ENCODE assay signal across 8 mouse cellular contexts in genomic region chr7:81706416-81707391, GRCm38 (mm10). TPM values are rescaled to one million over a fixed set of nuclear protein-coding genes. Genes with fewer than 3 reads are reported as not detected.
DNase-seq lines count a peak whose midpoint lies in the region; ATAC-seq and TF ChIP-seq lines count a peak whose summit lies in the region.

No protein-coding gene starts in this region.

- H3K36me3 ChIP-seq in lung, postnatal 0 days (ENCODE audit: insufficient read depth, low read length), result no peaks in the 10 kb centered on the region
- no peaks in the 10 kb centered on the region for H3K36me3 ChIP-seq in small intestine, adult 2 months (ENCODE audit: control insufficient read depth, insufficient read depth, low read length)

- DNase-seq in right cerebral cortex, postnatal 14 days, result peak; percentile 33
- no peak for DNase-seq in right cerebral cortex, adult 18-20 months
- peak; percentile 64 for DNase-seq in cerebellum, adult 9-11 months
- peak; percentile 38 for DNase-seq in gastrocnemius, postnatal 25 days
- peak; percentile 34 for DNase-seq in kidney, adult 18-20 months
- DNase-seq in lung, postnatal 0 days (ENCODE audit: low spot score), result peak; percentile 37

- no peak for TF ChIP-seq EP300 in lung, postnatal 0 days (IDR thresholded peaks at IDR 0.05)

- no peak for TF ChIP-seq CTCF in lung, postnatal 0 days (IDR thresholded peaks at IDR 0.05)
- no peak for TF ChIP-seq CTCF in small intestine, adult 2 months (IDR thresholded peaks at IDR 0.05; ENCODE audit: extremely low read depth, insufficient read length, insufficient replicate concordance, low read depth, low read length)

- no peaks in the 10 kb centered on the region for H3K9me3 ChIP-seq in lung, postnatal 0 days (ENCODE audit: low read length)

- H3K27me3 ChIP-seq in lung, postnatal 0 days (replicated peaks; ENCODE audit: insufficient read depth, low read length), result peaks cover 7% of the 10 kb centered on the region; the same call in 1 of the 2 replicates
- H3K27me3 ChIP-seq in small intestine, adult 2 months (ENCODE audit: control insufficient read depth, insufficient read depth, low read length), result no peaks in the 10 kb centered on the region

- 0 out of 2 replicates have a peak, but pooled peaks cover 4% of the 10 kb centered on the region for H3K4me1 ChIP-seq in lung, postnatal 0 days (ENCODE audit: insufficient read depth, low read depth, low read length)
- H3K4me1 ChIP-seq in small intestine, adult 2 months (ENCODE audit: control insufficient read depth, insufficient read depth, insufficient read length, low read length), result peaks cover 4% of the 10 kb centered on the region; the same call in 1 of the 2 replicates

- peak; percentile 73 for ATAC-seq in lung, postnatal 0 days
- ATAC-seq in CD4-positive, CD25-positive, alpha-beta regulatory T cell, adult 4 months, result no peak

- no peak; the same call in 1 of the 2 replicates for TF ChIP-seq POLR2A in small intestine, adult 2 months (IDR thresholded peaks at IDR 0.05; ENCODE audit: low read depth, low read length)

- under 1% methylated on average over 50 of the region's 114 CpGs for WGBS in lung, postnatal 0 days
- 1% methylated on average over 113 of the region's 114 CpGs for WGBS in small intestine, adult 2 months

- H3K4me2 ChIP-seq in lung, postnatal 0 days (replicated peaks; ENCODE audit: low read depth, low read length), result peak overlapping the region; percentile 90

- peak overlapping the region; percentile 29; the same call in 1 of the 2 replicates for H3K9ac ChIP-seq in lung, postnatal 0 days (replicated peaks; ENCODE audit: low read depth)

- no peak overlapping the region for H3K27ac ChIP-seq in lung, postnatal 0 days (ENCODE audit: low read length)
- peak overlapping the region; percentile 27 for H3K27ac ChIP-seq in small intestine, adult 2 months (ENCODE audit: insufficient read depth, low read depth, low read length)

- H3K4me3 ChIP-seq in lung, postnatal 0 days (ENCODE audit: low read depth, low read length), result peak overlapping the region; percentile 56
- peak overlapping the region; percentile 85 for H3K4me3 ChIP-seq in small intestine, adult 2 months (ENCODE audit: low read depth, low read length)

RNA-seq across cellular contexts. Expression of gene Homer2, which starts 0.6 kb away (rescaled TPM):
- 10 to 100 TPM; 38.5 to 70.4 TPM for total RNA-seq in gastrocnemius, postnatal 25 days (2021)
- 16.8 and 18.6 TPM in 2 replicates for polyA plus RNA-seq in lung, postnatal 0 days (2015; fragmentation: Nextera tagmentation; extraction: Ambion mirVana)
- 11.2 and 20.2 TPM in 2 replicates for polyA plus RNA-seq in small intestine, adult 2 months (2012; rRNA removed)
- under 1 TPM in 1 of 2 experiments, not detected in 1; 0.70 TPM for polyA plus RNA-seq in CD4-positive, CD25-positive, alpha-beta regulatory T cell, adult 4 months (2017; shearing (Covaris generic))

RNA-seq across cellular contexts. Expression of gene Ramac, which starts 56.0 kb away (rescaled TPM):
- total RNA-seq in gastrocnemius, postnatal 25 days (2021), result 10 to 100 TPM; 19.1 to 20.7 TPM
- polyA plus RNA-seq in lung, postnatal 0 days (2015; fragmentation: Nextera tagmentation; extraction: Ambion mirVana), result 138 and 140 TPM in 2 replicates
- polyA plus RNA-seq in small intestine, adult 2 months (2012; rRNA removed), result 1.3 and 3.7 TPM in 2 replicates
- polyA plus RNA-seq in CD4-positive, CD25-positive, alpha-beta regulatory T cell, adult 4 months (2017; shearing (Covaris generic)), result 100 to 1,000 TPM; 154 to 162 TPM

Comparison
In these comparisons a context has a peak if more than half of its experiments do, and no peak if none do; other contexts are left out.
1. RNA of gene Ramac, which starts 56.0 kb away (polyA plus RNA-seq): 154 to 162 TPM in CD4-positive, CD25-positive, alpha-beta regulatory T cell, adult 4 months and 138 to 140 TPM in lung, postnatal 0 days; 1.3 to 3.7 TPM in small intestine, adult 2 months; every median in the first group is over 10 times any median in the second.